Mouse (Mus musculus): ENCODE measurements at regions not wholly inside any gene's neighbourhood (a gene's known extent, or its start where the extent isn't known, plus 50 kb on each side); places are given as distances from the start of the nearest gene placed in this dataset.

GRCm38 (mm10) chr12:32727539-32727938, 91.8 kb upstream of the Nampt start:
- no peak for DNase-seq (ENCODE audit: low read depth in 2 of 2, low spot score in 2 of 2)

GRCm38 (mm10) chr12:32728425-32728824, 90.9 kb upstream of the Nampt start:
- DNase-seq (ENCODE audit: low read depth in 2 of 2, low spot score in 2 of 2) = no peak

- no peak for DNase-seq (ENCODE audit: low read depth in 2 of 2, low spot score in 2 of 2)
Measured at GRCm38 (mm10) chr12:32735224-32735623, 84.1 kb upstream of the Nampt start.

- DNase-seq (ENCODE audit: low read depth in 2 of 2, low spot score in 2 of 2) = no peak
Measured at GRCm38 (mm10) chr12:32741465-32741864, 77.9 kb upstream of the Nampt start.

- no peak for DNase-seq (ENCODE audit: low read depth in 2 of 2, low spot score in 2 of 2)
Measured at GRCm38 (mm10) chr12:32757441-32758119, 61.8 kb upstream of the Nampt start.

GRCm38 (mm10) chr12:32758150-32758549, 61.2 kb upstream of the Nampt start:
- DNase-seq (ENCODE audit: low read depth in 2 of 2, low spot score in 2 of 2) = no peak

GRCm38 (mm10) chr12:32760627-32761026, 58.7 kb upstream of the Nampt start:
- no peak for DNase-seq (ENCODE audit: low read depth in 2 of 2, low spot score in 2 of 2)

GRCm38 (mm10) chr12:32761055-32761454, 58.3 kb upstream of the Nampt start:
- no peak for DNase-seq (ENCODE audit: low read depth in 2 of 2, low spot score in 2 of 2)

GRCm38 (mm10) chr12:32764271-32764670, 55.1 kb upstream of the Nampt start:
- DNase-seq (ENCODE audit: low read depth in 2 of 2, low spot score in 2 of 2) = no peak

- no peak for DNase-seq (ENCODE audit: low read depth in 2 of 2, low spot score in 2 of 2)
Measured at GRCm38 (mm10) chr12:32764747-32765146, 54.6 kb upstream of the Nampt start.

- DNase-seq (ENCODE audit: low read depth in 2 of 2, low spot score in 2 of 2) = no peak
Measured at GRCm38 (mm10) chr12:32765861-32766260, 53.5 kb upstream of the Nampt start.

- DNase-seq (ENCODE audit: low read depth in 2 of 2, low spot score in 2 of 2) = no peak
Measured at GRCm38 (mm10) chr12:32766575-32766974, 52.8 kb upstream of the Nampt start.

- no peak for DNase-seq (ENCODE audit: low read depth in 2 of 2, low spot score in 2 of 2)
Measured at GRCm38 (mm10) chr12:32767206-32768081, 51.9 kb upstream of the Nampt start.

- DNase-seq (ENCODE audit: low read depth in 2 of 2, low spot score in 2 of 2) = no peak
Measured at GRCm38 (mm10) chr12:32768082-32768743, 51.1 kb upstream of the Nampt start.

- no peak for DNase-seq (ENCODE audit: low read depth in 2 of 2, low spot score in 2 of 2)
Measured at GRCm38 (mm10) chr12:32768744-32769535, 50.4 kb upstream of the Nampt start.
